Mouse (Mus musculus): ENCODE data around the gene Psmc4. TPM values are rescaled to one million over a fixed set of nuclear protein-coding genes. Genes with fewer than 3 reads are reported as not detected.

Gene Psmc4
- total RNA-seq, 2 experiments from 2014 or later: 128 to 130 TPM

Other genes with a start within 250 kb of the Psmc4 start
- 1 to 10 TPM; 8.1 to 8.7 TPM for gene Zfp626, start 242.9 kb downstream of the Psmc4 start, total RNA-seq (2021)
- 1 to 10 TPM; 4.0 to 4.5 TPM for gene Zfp59, start 211.5 kb downstream of the Psmc4 start, total RNA-seq (2021)
- gene Zfp607a, start 192.6 kb downstream of the Psmc4 start, total RNA-seq (2021): 1 to 10 TPM; 1.5 to 2.3 TPM
- 10 to 100 TPM; 12.9 to 13.1 TPM for gene Zfp974, start 120.6 kb downstream of the Psmc4 start, total RNA-seq (2021)
- 10 to 100 TPM; 22.2 to 22.5 TPM for gene Zfp780b, start 70.9 kb downstream of the Psmc4 start, total RNA-seq (2021)
- gene Zfp850, start 36.0 kb downstream of the Psmc4 start, total RNA-seq (2021): 1 to 10 TPM; 4.5 to 4.9 TPM
- gene Fcgbp, start 21.1 kb upstream of the Psmc4 start, total RNA-seq (2021): under 1 TPM; 0.08 to 0.15 TPM
- gene 9530053A07Rik, start 79.4 kb upstream of the Psmc4 start, total RNA-seq (2021): not detected
- 10 to 100 TPM; 62.5 to 63.5 TPM for gene Fbl, start 119.6 kb upstream of the Psmc4 start, total RNA-seq (2021)
- gene Dyrk1b, start 129.4 kb upstream of the Psmc4 start, total RNA-seq (2021): 10 to 100 TPM; 40.5 to 42.3 TPM
- 10 to 100 TPM; 63.8 to 73.4 TPM for gene Eid2, start 217.8 kb upstream of the Psmc4 start, total RNA-seq (2021)
- gene Eid2b, start 227.6 kb upstream of the Psmc4 start, total RNA-seq (2021): 10 to 100 TPM; 40.7 to 44.1 TPM
- 1 to 10 TPM; 1.2 to 3.4 TPM for gene Selenov, start 241.1 kb upstream of the Psmc4 start, total RNA-seq (2021)